Mouse (Mus musculus): Measurements from ENCODE around the gene Olfr615.
"Not testable (repeated sequence)": the region's sequence is repeated elsewhere in the genome, so short reads cannot be mapped to it uniquely, and the experiment has no call there.

- not testable (repeated sequence) for TF ChIP-seq CTCF (IDR thresholded peaks at IDR 0.05; ENCODE audit: low read depth, low read length); POLR2A (IDR thresholded peaks at IDR 0.05; ENCODE audit: borderline replicate concordance, low read depth, low read length)
These were observed 35.1 kb upstream of the Olfr615 start, which contains the start of gene Olfr611 for GRCm38 (mm10) chr7:103520746-103521145.
